Mouse (Mus musculus): ENCODE data around the gene Swsap1.

The Swsap1 gene

GRCm38 (mm10) chr9:21935466-21936131 lies 20.0 kb upstream of the Swsap1 start:
- ATAC-seq (ENCODE audit: insufficient number of reproducible peaks, low FRiP score, low TSS enrichment): no peak

GRCm38 (mm10) chr9:21936692-21937570 lies 18.6 kb upstream of the Swsap1 start, which contains the start of gene Plppr2:
TSS of gene Plppr2 (plus strand) at chr9:21937033.
- ATAC-seq (ENCODE audit: insufficient number of reproducible peaks, low FRiP score, low TSS enrichment): peak; percentile 90

- no peak for ATAC-seq (ENCODE audit: insufficient number of reproducible peaks, low FRiP score, low TSS enrichment)
These were observed 17.8 kb upstream of the Swsap1 start for GRCm38 (mm10) chr9:21937711-21938175.

- no peak for ATAC-seq (ENCODE audit: insufficient number of reproducible peaks, low FRiP score, low TSS enrichment)
These were observed 17.2 kb upstream of the Swsap1 start for GRCm38 (mm10) chr9:21938234-21938855.

GRCm38 (mm10) chr9:21943046-21943445 lies 12.5 kb upstream of the Swsap1 start:
- ATAC-seq (ENCODE audit: insufficient number of reproducible peaks, low FRiP score, low TSS enrichment): no peak

- no peak for ATAC-seq (ENCODE audit: insufficient number of reproducible peaks, low FRiP score, low TSS enrichment)
These were observed 11.9 kb upstream of the Swsap1 start for GRCm38 (mm10) chr9:21943638-21944037.

- ATAC-seq (ENCODE audit: insufficient number of reproducible peaks, low FRiP score, low TSS enrichment): no peak
These were observed 11.3 kb upstream of the Swsap1 start for GRCm38 (mm10) chr9:21944267-21944666.

- no peak for ATAC-seq (ENCODE audit: insufficient number of reproducible peaks, low FRiP score, low TSS enrichment)
These were observed 7.9 kb upstream of the Swsap1 start for GRCm38 (mm10) chr9:21947540-21948130.

- ATAC-seq (ENCODE audit: insufficient number of reproducible peaks, low FRiP score, low TSS enrichment): no peak
These were observed 7.4 kb upstream of the Swsap1 start for GRCm38 (mm10) chr9:21948146-21948545.

- ATAC-seq (ENCODE audit: insufficient number of reproducible peaks, low FRiP score, low TSS enrichment): no peak
These were observed 6.8 kb upstream of the Swsap1 start for GRCm38 (mm10) chr9:21948790-21949189.

- no peak for ATAC-seq (ENCODE audit: insufficient number of reproducible peaks, low FRiP score, low TSS enrichment)
These were observed 5.2 kb upstream of the Swsap1 start for GRCm38 (mm10) chr9:21950322-21950721.

- ATAC-seq (ENCODE audit: insufficient number of reproducible peaks, low FRiP score, low TSS enrichment): no peak
These were observed 3.6 kb upstream of the Swsap1 start for GRCm38 (mm10) chr9:21951977-21952376.

- no peak for ATAC-seq (ENCODE audit: insufficient number of reproducible peaks, low FRiP score, low TSS enrichment)
These were observed 2.0 kb upstream of the Swsap1 start for GRCm38 (mm10) chr9:21953600-21953999.

- no peak for ATAC-seq (ENCODE audit: insufficient number of reproducible peaks, low FRiP score, low TSS enrichment)
These were observed 920 bp upstream of the Swsap1 start for GRCm38 (mm10) chr9:21954635-21955034.

- peak; percentile 59 for ATAC-seq (ENCODE audit: insufficient number of reproducible peaks, low FRiP score, low TSS enrichment)
These were observed 358 bp upstream of the Swsap1 start for GRCm38 (mm10) chr9:21955225-21955569.

GRCm38 (mm10) chr9:21958372-21958771 lies 2.8 kb downstream of the Swsap1 start:
- no peak for ATAC-seq (ENCODE audit: insufficient number of reproducible peaks, low FRiP score, low TSS enrichment)

GRCm38 (mm10) chr9:21959244-21959643 lies 3.7 kb downstream of the Swsap1 start:
- ATAC-seq (ENCODE audit: insufficient number of reproducible peaks, low FRiP score, low TSS enrichment): no peak

GRCm38 (mm10) chr9:21960135-21960534 lies 4.6 kb downstream of the Swsap1 start:
- no peak for ATAC-seq (ENCODE audit: insufficient number of reproducible peaks, low FRiP score, low TSS enrichment)

- ATAC-seq (ENCODE audit: insufficient number of reproducible peaks, low FRiP score, low TSS enrichment): no peak
These were observed 5.1 kb downstream of the Swsap1 start for GRCm38 (mm10) chr9:21960558-21961208.

- no peak for ATAC-seq (ENCODE audit: insufficient number of reproducible peaks, low FRiP score, low TSS enrichment)
These were observed 5.9 kb downstream of the Swsap1 start for GRCm38 (mm10) chr9:21961366-21961980.
